Mouse (Mus musculus): ENCODE measurements at regions not wholly inside any gene's neighbourhood (a gene's known extent, or its start where the extent isn't known, plus 50 kb on each side); places are given as distances from the start of the nearest gene placed in this dataset.

DNA sequence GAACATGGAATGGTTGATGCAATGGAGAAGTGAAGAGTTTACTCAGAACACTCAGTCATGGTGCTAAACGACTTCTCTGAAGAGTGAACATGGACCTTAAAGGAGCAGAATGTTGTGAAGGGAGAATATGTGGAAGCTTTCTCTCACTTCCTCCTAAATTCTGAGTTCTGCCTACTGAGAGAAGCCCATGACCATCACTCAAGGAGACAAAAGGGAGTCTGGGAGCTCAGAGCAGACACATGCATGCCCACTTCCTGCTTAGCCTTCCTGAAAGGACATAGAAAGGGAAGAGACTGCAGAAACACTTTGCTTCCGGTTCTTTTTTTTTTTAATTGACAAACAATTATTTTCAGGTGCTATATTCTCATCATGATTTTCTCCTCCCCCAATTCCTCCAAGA is 166.1 kb upstream of the Prkcq start:
- no peak for ATAC-seq
- no peaks in the 10 kb centered on the region for H3K27me3 ChIP-seq (replicated peaks; ENCODE audit: control insufficient read depth, insufficient read depth, low read length)
- no peak overlapping the region for H3K4me3 ChIP-seq (replicated peaks; ENCODE audit: low read length)
- no peaks in the 10 kb centered on the region for H3K36me3 ChIP-seq (ENCODE audit: control insufficient read depth, insufficient read depth)
- H3K9ac ChIP-seq (replicated peaks; ENCODE audit: low read depth, low read length) = no peak overlapping the region
- no peaks in the 10 kb centered on the region; the same call in 1 of the 2 replicates for H3K4me1 ChIP-seq (replicated peaks; ENCODE audit: control insufficient read depth, insufficient read depth, low read length)
- H3K27ac ChIP-seq (ENCODE audit: low read length) = no peak overlapping the region
- no peaks in the 10 kb centered on the region for H3K9me3 ChIP-seq (ENCODE audit: control insufficient read depth, low read length)
- 89% methylated on average over 2 of the region's 2 CpGs for WGBS
- H3K4me2 ChIP-seq (ENCODE audit: low read length) = no peak overlapping the region

DNA sequence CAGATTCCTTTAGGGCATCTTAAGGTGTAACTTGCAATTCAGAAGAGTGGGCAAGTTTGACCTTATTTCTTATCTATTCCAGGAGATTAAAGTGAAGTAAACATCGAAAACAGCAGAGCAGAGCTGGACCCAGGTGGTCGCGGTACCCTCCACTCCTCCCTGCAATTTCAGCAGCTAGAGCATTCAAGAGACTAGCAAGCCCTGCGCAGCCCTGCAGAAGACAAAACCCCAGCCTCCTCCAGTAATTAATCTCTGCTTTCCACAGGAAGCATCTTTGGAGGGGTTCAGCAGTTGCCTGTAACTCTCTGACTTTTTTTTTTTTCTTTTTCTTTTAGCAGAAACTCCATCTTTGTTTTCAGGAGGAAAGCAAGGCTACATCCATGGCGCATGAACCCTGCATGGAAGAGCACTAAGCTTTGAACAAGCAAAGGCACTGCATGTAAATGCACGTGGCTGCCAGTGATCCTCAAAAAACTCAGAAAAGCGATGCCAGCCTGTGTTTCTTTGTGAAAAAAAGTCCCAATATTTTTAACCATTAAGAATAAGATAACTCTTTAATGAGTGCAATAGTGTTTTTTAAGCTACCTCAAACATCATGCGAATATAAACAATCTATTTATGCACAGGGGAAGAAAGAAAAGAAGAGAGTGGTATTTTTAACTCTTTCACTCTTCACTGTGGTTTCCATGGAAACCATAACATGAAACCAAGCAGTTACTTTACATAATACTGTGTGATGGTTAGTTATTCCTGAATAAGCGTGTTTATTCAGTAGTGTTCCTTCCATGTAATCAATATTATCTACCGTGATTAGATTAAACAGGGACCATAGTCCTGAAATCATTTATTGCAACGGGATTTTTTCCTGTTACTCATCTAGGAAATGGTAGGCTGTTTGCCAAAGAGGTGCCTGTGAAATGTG is 160.6 kb upstream of the Prkcq start:
- no peaks in the 10 kb centered on the region for H3K36me3 ChIP-seq (ENCODE audit: control insufficient read depth, insufficient read depth)
- no peak overlapping the region; the same call in 1 of the 2 replicates for H3K27ac ChIP-seq (ENCODE audit: low read length)
- 36% methylated on average over 11 of the region's 11 CpGs for WGBS
- no peaks in the 10 kb centered on the region for H3K9me3 ChIP-seq (ENCODE audit: control insufficient read depth, low read length)
- peaks cover 4% of the 10 kb centered on the region for H3K4me1 ChIP-seq (replicated peaks; ENCODE audit: control insufficient read depth, insufficient read depth, low read length)
- H3K27me3 ChIP-seq (replicated peaks; ENCODE audit: control insufficient read depth, insufficient read depth, low read length) = no peaks in the 10 kb centered on the region
- H3K4me3 ChIP-seq (replicated peaks; ENCODE audit: low read length) = no peak overlapping the region
- no peak overlapping the region for H3K4me2 ChIP-seq (ENCODE audit: low read length)
- H3K9ac ChIP-seq (replicated peaks; ENCODE audit: low read depth, low read length) = no peak overlapping the region
- ATAC-seq = peak; percentile 75

DNA sequence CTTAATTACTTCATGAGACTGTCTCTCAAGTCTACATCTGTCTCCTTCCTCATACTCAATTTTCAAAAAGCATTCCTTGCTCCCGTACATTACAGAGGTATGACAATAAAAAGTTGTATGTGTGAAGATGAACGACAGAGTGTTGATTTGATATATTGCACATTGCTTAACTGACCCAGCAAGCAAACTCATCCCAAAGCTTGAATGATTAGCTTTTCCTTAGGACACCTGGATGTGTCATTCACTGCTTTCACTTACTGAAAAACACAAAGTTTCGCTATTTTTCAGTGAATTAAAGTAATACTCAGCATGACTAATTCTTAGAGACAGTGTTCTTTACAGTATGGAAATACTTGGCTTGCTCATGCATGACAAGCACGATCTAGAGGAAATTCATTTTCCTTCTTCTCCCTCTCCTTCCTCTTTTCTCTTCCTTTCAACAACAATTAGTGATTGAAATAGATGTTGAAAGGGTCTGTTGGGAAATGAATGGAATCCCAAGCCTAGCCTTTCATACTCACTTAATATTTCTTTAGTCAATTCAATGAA is 159.5 kb upstream of the Prkcq start:
- H3K27ac ChIP-seq (ENCODE audit: low read length) = no peak overlapping the region
- 85% methylated on average over 4 of the region's 4 CpGs for WGBS
- no peak overlapping the region for H3K9ac ChIP-seq (replicated peaks; ENCODE audit: low read depth, low read length)
- H3K4me3 ChIP-seq (replicated peaks; ENCODE audit: low read length) = no peak overlapping the region
- H3K27me3 ChIP-seq (replicated peaks; ENCODE audit: control insufficient read depth, insufficient read depth, low read length) = no peaks in the 10 kb centered on the region
- no peaks in the 10 kb centered on the region for H3K36me3 ChIP-seq (ENCODE audit: control insufficient read depth, insufficient read depth)
- ATAC-seq = no peak
- no peak overlapping the region for H3K4me2 ChIP-seq (ENCODE audit: low read length)
- peaks cover 4% of the 10 kb centered on the region for H3K4me1 ChIP-seq (replicated peaks; ENCODE audit: control insufficient read depth, insufficient read depth, low read length)
- H3K9me3 ChIP-seq (ENCODE audit: control insufficient read depth, low read length) = no peaks in the 10 kb centered on the region

DNA sequence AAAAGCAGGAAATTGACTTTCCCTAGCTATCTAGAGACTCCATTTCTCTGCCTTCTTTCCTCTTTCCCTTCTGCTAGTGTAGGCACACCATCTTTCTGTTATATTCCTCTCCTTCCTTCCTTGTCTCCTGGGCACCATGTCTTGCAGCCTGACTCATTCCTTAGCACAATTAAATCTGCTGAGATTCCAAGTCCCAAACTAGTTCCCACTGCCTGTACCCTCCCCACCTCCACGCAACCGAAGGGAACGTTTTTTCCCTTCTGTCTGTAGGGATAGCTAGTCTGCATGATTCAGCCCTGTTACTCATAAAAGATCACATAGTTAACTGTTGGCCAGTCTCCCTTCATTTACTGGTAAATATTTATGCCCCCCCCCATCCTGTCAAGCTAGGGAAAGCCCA is 158.8 kb upstream of the Prkcq start:
- H3K4me3 ChIP-seq (replicated peaks; ENCODE audit: low read length) = no peak overlapping the region
- H3K4me2 ChIP-seq (ENCODE audit: low read length) = no peak overlapping the region
- H3K27ac ChIP-seq (ENCODE audit: low read length) = no peak overlapping the region
- no peaks in the 10 kb centered on the region for H3K36me3 ChIP-seq (ENCODE audit: control insufficient read depth, insufficient read depth)
- no peak for ATAC-seq
- H3K27me3 ChIP-seq (replicated peaks; ENCODE audit: control insufficient read depth, insufficient read depth, low read length) = no peaks in the 10 kb centered on the region
- no peaks in the 10 kb centered on the region for H3K9me3 ChIP-seq (ENCODE audit: control insufficient read depth, low read length)
- no peak overlapping the region for H3K9ac ChIP-seq (replicated peaks; ENCODE audit: low read depth, low read length)
- H3K4me1 ChIP-seq (replicated peaks; ENCODE audit: control insufficient read depth, insufficient read depth, low read length) = peaks cover 4% of the 10 kb centered on the region
- 93% methylated on average over 3 of the region's 3 CpGs for WGBS

DNA sequence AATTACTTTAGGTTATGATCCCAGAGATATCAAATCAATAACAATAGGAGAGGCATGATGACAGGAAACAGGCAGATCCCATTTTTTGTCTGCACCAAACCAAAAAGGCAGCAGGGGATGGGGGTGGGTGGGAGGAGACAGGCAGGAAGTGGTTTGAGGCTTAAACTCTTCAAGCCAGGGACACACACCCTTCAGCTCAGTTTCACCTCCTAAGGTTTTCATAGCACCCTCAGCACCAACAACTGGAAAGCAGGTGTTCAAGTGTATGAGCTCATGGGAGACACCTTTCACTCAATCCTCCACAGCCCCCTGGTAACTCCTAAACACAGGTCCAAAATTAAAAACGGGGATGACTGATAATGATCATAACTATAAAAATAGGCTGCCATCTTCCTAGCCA is 155.5 kb upstream of the Prkcq start:
- H3K9ac ChIP-seq (replicated peaks; ENCODE audit: low read depth, low read length) = no peak overlapping the region
- no peak overlapping the region for H3K4me2 ChIP-seq (ENCODE audit: low read length)
- no peaks in the 10 kb centered on the region for H3K9me3 ChIP-seq (ENCODE audit: control insufficient read depth, low read length)
- H3K27ac ChIP-seq (ENCODE audit: low read length) = no peak overlapping the region
- H3K27me3 ChIP-seq (replicated peaks; ENCODE audit: control insufficient read depth, insufficient read depth, low read length) = no peaks in the 10 kb centered on the region
- no peak for ATAC-seq
- H3K36me3 ChIP-seq (ENCODE audit: control insufficient read depth, insufficient read depth) = no peaks in the 10 kb centered on the region
- no peaks in the 10 kb centered on the region for H3K4me1 ChIP-seq (replicated peaks; ENCODE audit: control insufficient read depth, insufficient read depth, low read length)
- H3K4me3 ChIP-seq (replicated peaks; ENCODE audit: low read length) = no peak overlapping the region
- WGBS = 83% methylated on average over 1 of the region's 1 CpGs

DNA sequence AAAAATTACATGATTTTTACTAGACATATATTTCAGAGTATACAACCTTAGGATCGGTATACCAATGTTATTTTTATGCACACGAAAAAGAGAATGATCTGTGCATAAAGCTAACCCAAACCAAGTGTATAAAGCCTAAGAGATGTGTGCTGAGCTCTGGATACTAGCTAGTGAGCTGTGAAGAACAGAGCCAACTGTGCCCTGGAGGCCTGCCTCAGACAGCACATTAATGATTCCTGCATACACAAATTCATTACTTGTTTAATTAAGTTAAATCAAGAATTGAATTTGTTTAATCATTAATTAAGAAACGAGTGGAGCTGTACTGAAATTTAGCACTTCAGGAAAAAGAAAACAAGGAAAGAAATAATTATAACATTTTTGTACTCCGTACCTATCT is 139.0 kb upstream of the Prkcq start:
- WGBS = 65% methylated on average over 4 of the region's 4 CpGs
- no peak overlapping the region for H3K9ac ChIP-seq (replicated peaks; ENCODE audit: low read depth, low read length)
- no peak overlapping the region for H3K27ac ChIP-seq (ENCODE audit: low read length)
- H3K27me3 ChIP-seq (replicated peaks; ENCODE audit: control insufficient read depth, insufficient read depth, low read length) = no peaks in the 10 kb centered on the region
- ATAC-seq = no peak
- H3K4me3 ChIP-seq (replicated peaks; ENCODE audit: low read length) = no peak overlapping the region
- no peaks in the 10 kb centered on the region for H3K4me1 ChIP-seq (replicated peaks; ENCODE audit: control insufficient read depth, insufficient read depth, low read length)
- H3K4me2 ChIP-seq (ENCODE audit: low read length) = no peak overlapping the region
- H3K9me3 ChIP-seq (ENCODE audit: control insufficient read depth, low read length) = no peaks in the 10 kb centered on the region
- no peaks in the 10 kb centered on the region for H3K36me3 ChIP-seq (ENCODE audit: control insufficient read depth, insufficient read depth)

DNA sequence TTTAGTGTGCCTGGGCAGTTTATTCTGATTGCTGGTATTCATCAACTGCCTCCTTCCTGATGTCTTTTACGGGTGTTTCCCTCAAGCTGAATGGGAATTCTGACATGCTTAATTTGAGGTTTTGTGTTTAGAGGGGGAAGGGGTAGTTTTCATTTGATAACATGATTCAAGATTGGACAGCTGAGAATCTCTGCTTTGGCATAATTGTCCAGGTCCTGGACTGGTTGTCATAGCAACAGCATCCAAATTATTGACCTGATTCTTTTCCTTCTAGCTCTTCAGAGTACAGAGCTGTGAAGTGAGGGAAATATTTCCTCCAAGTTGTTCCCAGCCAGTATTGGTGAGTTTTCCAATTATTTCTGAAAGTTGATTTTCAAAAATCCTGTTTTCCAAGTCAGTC is 137.7 kb upstream of the Prkcq start:
- no peak overlapping the region for H3K4me3 ChIP-seq (replicated peaks; ENCODE audit: low read length)

DNA sequence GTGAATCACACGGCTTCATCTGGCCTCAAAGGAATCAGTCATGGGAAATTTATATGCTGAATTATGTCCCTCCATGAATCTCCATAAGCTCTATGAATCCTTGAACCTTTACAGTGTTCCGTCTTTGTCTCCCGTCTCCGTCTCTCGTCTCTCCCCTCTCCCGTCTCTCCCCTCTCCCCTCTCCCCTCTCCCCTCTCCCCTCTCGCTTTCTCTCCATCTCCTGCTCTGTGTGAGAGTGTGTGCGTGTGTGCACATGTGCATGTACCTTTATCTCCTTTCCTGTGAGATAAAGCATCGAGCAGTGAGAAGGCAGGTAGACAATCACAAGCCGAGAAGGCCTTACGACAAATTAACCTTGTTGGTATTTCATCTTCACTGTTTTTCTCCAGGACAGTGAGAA is 134.6 kb upstream of the Prkcq start:
- Histone ChIP-seq H3K9ac (replicated peaks; ENCODE audit: low read depth, low read length) (no peak overlapping the region), H3K36me3 (ENCODE audit: control insufficient read depth, insufficient read depth) (no peaks in the 10 kb centered on the region), H3K27me3 (replicated peaks; ENCODE audit: control insufficient read depth, insufficient read depth, low read length) (no peaks in the 10 kb centered on the region), H3K4me3 (replicated peaks; ENCODE audit: low read length) (no peak overlapping the region), H3K4me1 (replicated peaks; ENCODE audit: control insufficient read depth, insufficient read depth, low read length) (no peaks in the 10 kb centered on the region), H3K4me2 (ENCODE audit: low read length) (no peak overlapping the region), H3K27ac (ENCODE audit: low read length) (no peak overlapping the region), H3K9me3 (ENCODE audit: control insufficient read depth, low read length) (no peaks in the 10 kb centered on the region)
- 62% methylated on average over 11 of the region's 11 CpGs for WGBS
- ATAC-seq = no peak

More for the DNA sequence above, 137.7 kb upstream of the Prkcq start:
- H3K36me3 ChIP-seq (ENCODE audit: control insufficient read depth, insufficient read depth) = no peaks in the 10 kb centered on the region
- WGBS = 9% methylated on average over 1 of the region's 1 CpGs
- H3K9me3 ChIP-seq (ENCODE audit: control insufficient read depth, low read length) = no peaks in the 10 kb centered on the region
- H3K27me3 ChIP-seq (replicated peaks; ENCODE audit: control insufficient read depth, insufficient read depth, low read length) = no peaks in the 10 kb centered on the region
- no peak overlapping the region for H3K4me2 ChIP-seq (ENCODE audit: low read length)
- H3K9ac ChIP-seq (replicated peaks; ENCODE audit: low read depth, low read length) = no peak overlapping the region
- H3K4me1 ChIP-seq (replicated peaks; ENCODE audit: control insufficient read depth, insufficient read depth, low read length) = no peaks in the 10 kb centered on the region
- peak; percentile 73 for ATAC-seq
- H3K27ac ChIP-seq (ENCODE audit: low read length) = no peak overlapping the region

DNA sequence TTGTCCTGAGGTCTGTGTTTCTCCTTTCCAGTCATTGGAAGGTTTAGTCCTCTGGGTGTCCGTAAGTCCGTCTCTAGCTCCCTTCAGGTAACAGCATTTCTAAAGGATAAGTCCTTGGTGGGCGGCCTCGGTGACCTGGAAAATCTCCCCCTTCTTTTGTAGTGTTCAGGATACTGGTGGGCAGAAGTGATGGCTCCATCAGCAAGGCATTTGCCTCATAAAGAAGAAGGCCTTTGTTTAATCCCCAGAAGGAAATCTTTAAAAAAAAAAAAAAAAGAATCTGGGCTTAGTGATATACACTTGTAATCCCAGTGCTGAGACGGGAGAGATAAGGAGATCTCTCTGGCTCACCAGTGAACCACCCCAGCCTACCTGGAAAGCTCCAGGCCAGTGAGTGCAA is 133.5 kb upstream of the Prkcq start:
- no peaks in the 10 kb centered on the region for H3K27me3 ChIP-seq (replicated peaks; ENCODE audit: control insufficient read depth, insufficient read depth, low read length)
- no peaks in the 10 kb centered on the region for H3K4me1 ChIP-seq (replicated peaks; ENCODE audit: control insufficient read depth, insufficient read depth, low read length)
- H3K4me3 ChIP-seq (replicated peaks; ENCODE audit: low read length) = no peak overlapping the region
- no peak overlapping the region for H3K4me2 ChIP-seq (ENCODE audit: low read length)
- H3K36me3 ChIP-seq (ENCODE audit: control insufficient read depth, insufficient read depth) = no peaks in the 10 kb centered on the region
- no peaks in the 10 kb centered on the region for H3K9me3 ChIP-seq (ENCODE audit: control insufficient read depth, low read length)
- no peak for ATAC-seq
- no peak overlapping the region for H3K27ac ChIP-seq (ENCODE audit: low read length)
- 92% methylated on average over 5 of the region's 5 CpGs for WGBS
- H3K9ac ChIP-seq (replicated peaks; ENCODE audit: low read depth, low read length) = no peak overlapping the region

Data from forebrain, embryonic 16.5 days (tissue).